In genomic region chrX:162871734-162872517, GRCm38 (mm10) we compare ENCODE assay signal across 8 mouse cellular contexts. TPM values are rescaled to one million over a fixed set of nuclear protein-coding genes. Genes with fewer than 3 reads are reported as not detected.
DNase-seq lines count a peak whose midpoint lies in the region; ATAC-seq lines count a peak whose summit lies in the region.

No protein-coding gene starts in this region.

- H3K4me2 ChIP-seq in heart, embryonic 11.5 days: no peak overlapping the region

- intact Hi-C loops in heart, postnatal 10 days (cut with DNase I): no loop called here

- H3K27ac ChIP-seq in heart, embryonic 11.5 days (ENCODE audit: low read depth, low read length): no peak overlapping the region
- peak overlapping the region; percentile 89 for H3K27ac ChIP-seq in brown adipose tissue, adult 24 weeks (replicated peaks; ENCODE audit: low read depth, low read length)

- H3K9ac ChIP-seq in heart, embryonic 11.5 days (ENCODE audit: low read depth, low read length): no peak overlapping the region

- 41% methylated on average over 4 of the region's 4 CpGs for WGBS in heart, embryonic 11.5 days (ENCODE audit: insufficient replicate concordance)

- H3K27me3 ChIP-seq in heart, embryonic 11.5 days (ENCODE audit: control insufficient read depth, insufficient read depth, low read length): no peaks in the 10 kb centered on the region

- peak; percentile 45 to 58 for DNase-seq in heart, adult 18-20 months
- peak; percentile 14 to 30 for DNase-seq in spleen, postnatal 10 days (ENCODE audit: low spot score in 2 of 2)
- no peak for DNase-seq in spleen, adult 12 weeks (ENCODE audit: low spot score)
- DNase-seq in heart, postnatal 10 days: peak; percentile 59 to 61
- peak; percentile 25 for DNase-seq in ovary, postnatal 36 days (ENCODE audit: low spot score)
- DNase-seq in layer of hippocampus, adult 9-11 months: no peak

- no peak for ATAC-seq in heart, embryonic 11.5 days (replicated peaks; ENCODE audit: insufficient number of reproducible peaks, low FRiP score, low TSS enrichment)

- H3K4me1 ChIP-seq in heart, embryonic 11.5 days (ENCODE audit: control insufficient read depth, insufficient read depth, low read length): no peaks in the 10 kb centered on the region
- H3K4me1 ChIP-seq in brown adipose tissue, adult 24 weeks (ENCODE audit: control insufficient read depth, insufficient read depth, insufficient read length, low read length): peaks cover 3% of the 10 kb centered on the region; the same call in 1 of the 2 replicates

- no peak overlapping the region for H3K4me3 ChIP-seq in heart, embryonic 11.5 days (ENCODE audit: low read depth, low read length)
- H3K4me3 ChIP-seq in brown adipose tissue, adult 24 weeks (ENCODE audit: insufficient read depth, low read depth, low read length): no peak overlapping the region

- H3K36me3 ChIP-seq in heart, embryonic 11.5 days (ENCODE audit: control insufficient read depth, insufficient read depth, low read length): no peaks in the 10 kb centered on the region

- H3K9me3 ChIP-seq in heart, embryonic 11.5 days (replicated peaks; ENCODE audit: control insufficient read depth, low read length): no peaks in the 10 kb centered on the region

RNA-seq across cellular contexts. Expression of gene Syap1, which starts 16.3 kb away (rescaled TPM):
- total RNA-seq in heart, adult 18-20 months (2021): 10 to 100 TPM; 27.5 to 30.6 TPM
- polyA plus RNA-seq in heart, embryonic 11.5 days (2014; fragmentation: Nextera tagmentation; extraction: Ambion mirVana): 30.9 and 33.0 TPM in 2 replicates
- 135 and 150 TPM in 2 replicates for polyA plus RNA-seq in brown adipose tissue, adult 24 weeks (2012; ENCODE audit: insufficient read depth, insufficient read length, missing spikeins)
- total RNA-seq in heart, postnatal 10 days (2021): 10 to 100 TPM; 38.6 to 41.8 TPM

RNA-seq across cellular contexts. Expression of gene Ctps2, which starts 29.1 kb away (rescaled TPM):
- total RNA-seq in heart, adult 18-20 months (2021): 10 to 100 TPM; 13.3 to 13.4 TPM
- polyA plus RNA-seq in heart, embryonic 11.5 days (2014; fragmentation: Nextera tagmentation; extraction: Ambion mirVana): 57.5 and 69.2 TPM in 2 replicates
- 43.3 and 43.7 TPM in 2 replicates for polyA plus RNA-seq in brown adipose tissue, adult 24 weeks (2012; ENCODE audit: insufficient read depth, insufficient read length, missing spikeins)
- total RNA-seq in heart, postnatal 10 days (2021): 10 to 100 TPM; 30.6 to 30.7 TPM

RNA-seq across cellular contexts. Expression of gene Txlng, which starts 42.7 kb away (rescaled TPM):
- 1 to 10 TPM; 5.4 to 6.2 TPM for total RNA-seq in heart, adult 18-20 months (2021)
- 11.8 and 12.7 TPM in 2 replicates for polyA plus RNA-seq in heart, embryonic 11.5 days (2014; fragmentation: Nextera tagmentation; extraction: Ambion mirVana)
- 24.7 and 25.5 TPM in 2 replicates for polyA plus RNA-seq in brown adipose tissue, adult 24 weeks (2012; ENCODE audit: insufficient read depth, insufficient read length, missing spikeins)
- total RNA-seq in heart, postnatal 10 days (2021): 10 to 100 TPM in 1 of 2 experiments, 1 to 10 TPM in 1; 8.9 to 10.1 TPM

Comparison
In these comparisons a context has a peak if more than half of its experiments do, and no peak if none do; other contexts are left out.
1. DNase-seq: peak in heart, adult 18-20 months (2 of 2), spleen, postnatal 10 days (2 of 2), heart, postnatal 10 days (2 of 2) and ovary, postnatal 36 days (single experiment); none in spleen, adult 12 weeks (single experiment) and layer of hippocampus, adult 9-11 months (single experiment).